Mouse (Mus musculus) MEL (cell line): ENCODE measurements around the gene Cdca7l.

ENCODE experiments used
- CHD1 ChIP-seq: IDR thresholded peaks from 2 replicates; pipeline ENCODE4 v1.6.1; 2012; ENCODE audit warnings: low read depth, mild to moderate bottlenecking, inconsistent platforms, low read length, improper control_type of control experiment
- CTCF ChIP-seq, 3 experiments: IDR thresholded peaks in 2 of 3; conservative IDR thresholded peaks in 1 of 3; 2 replicates each; pipeline ENCODE4 v1.5.1; 2011 to 2012; ENCODE audit warnings: low read length in 3 of 3, low read depth in 2 of 3, mild to moderate bottlenecking in 2 of 3, improper control_type of control experiment in 1 of 3, inconsistent platforms in 1 of 3, mixed read lengths in 1 of 3, moderate library complexity in 1 of 3; ENCODE audit not compliant: control insufficient read depth in 1 of 3, insufficient read depth in 1 of 3, poor library complexity in 1 of 3, severe bottlenecking in 1 of 3
- ELF1 ChIP-seq: IDR thresholded peaks from 2 replicates; pipeline ENCODE4 v1.6.1; 2014; ENCODE audit warnings: low read depth, mild to moderate bottlenecking, inconsistent platforms, low read length, improper control_type of control experiment, moderate library complexity
- EP300 ChIP-seq, 2 experiments: IDR thresholded peaks; 2 replicates each; pipeline ENCODE4 v1.6.1; 2011; ENCODE audit warnings: improper control_type of control experiment in 2 of 2, low read length in 2 of 2, low read depth in 1 of 2, mild to moderate bottlenecking in 1 of 2
- GATA1 ChIP-seq: IDR thresholded peaks from 2 replicates; pipeline ENCODE4 v1.6.1; 2011; ENCODE audit warnings: low read depth, low read length, improper control_type of control experiment
- MAX ChIP-seq: IDR thresholded peaks from 2 replicates; pipeline ENCODE4 v1.6.1; 2011; ENCODE audit warnings: low read length, improper control_type of control experiment
- MEF2A ChIP-seq: IDR thresholded peaks from 2 replicates; pipeline ENCODE4 v1.6.1; 2014; ENCODE audit warnings: low read depth, mild to moderate bottlenecking, inconsistent platforms, low read length, improper control_type of control experiment; ENCODE audit not compliant: poor library complexity, insufficient replicate concordance, severe bottlenecking; ENCODE audit errors: extremely low read depth
- POLR2A ChIP-seq, 2 experiments: IDR thresholded peaks; 2 replicates each; pipeline ENCODE4 v1.6.1; 2011 to 2012; ENCODE audit warnings: low read length in 2 of 2, mild to moderate bottlenecking in 2 of 2, control low read depth in 1 of 2, improper control_type of control experiment in 1 of 2, low read depth in 1 of 2, moderate library complexity in 1 of 2; ENCODE audit not compliant: control insufficient read depth in 1 of 2, insufficient read depth in 1 of 2, poor library complexity in 1 of 2
- POLR2AphosphoS2 ChIP-seq: IDR thresholded peaks from 2 replicates; pipeline ENCODE4 v1.6.1; 2011; ENCODE audit warnings: low read length, improper control_type of control experiment
- POLR2AphosphoS5 ChIP-seq: IDR thresholded peaks from 2 replicates; pipeline ENCODE4 v1.6.1; 2012; ENCODE audit warnings: low read depth, borderline replicate concordance, mild to moderate bottlenecking, inconsistent platforms, low read length, moderate library complexity, mixed read lengths
- RAD21 ChIP-seq: IDR thresholded peaks from 2 replicates; pipeline ENCODE4 v1.6.1; 2011; ENCODE audit warnings: mild to moderate bottlenecking, low read depth, low read length, improper control_type of control experiment
- TBP ChIP-seq: IDR thresholded peaks from 2 replicates; pipeline ENCODE4 v1.8.0; 2011; ENCODE audit warnings: low read depth, low read length, improper control_type of control experiment

- no peak for TF ChIP-seq GATA1
- TF ChIP-seq EP300 (IDR thresholded peaks at IDR 0.05; ENCODE audit: low read depth in 1 of 2, low read length in 2 of 2), result no peak
- TF ChIP-seq MEF2A, result no peak
- TF ChIP-seq RAD21, result no peak
- no peak for TF ChIP-seq CTCF (IDR thresholded peaks at IDR 0.05 in 2 of 3, conservative IDR thresholded peaks at IDR 0.05 in 1 of 3; ENCODE audit: control insufficient read depth in 1 of 3, insufficient read depth in 1 of 3, low read depth in 2 of 3, low read length in 3 of 3, poor library complexity in 1 of 3, severe bottlenecking in 1 of 3)
- TF ChIP-seq POLR2A (IDR thresholded peaks at IDR 0.05; ENCODE audit: control insufficient read depth in 1 of 2, insufficient read depth in 1 of 2, low read depth in 1 of 2, low read length in 2 of 2, poor library complexity in 1 of 2), result no peak
- TF ChIP-seq ELF1, result no peak
- no peak for TF ChIP-seq TBP
- TF ChIP-seq CHD1, result no peak
- no peak for TF ChIP-seq POLR2AphosphoS2
- no peak for TF ChIP-seq MAX
- TF ChIP-seq POLR2AphosphoS5, result no peak
Measured at GRCm38 (mm10) chr12:117861249-117861648, 57.2 kb downstream of the Cdca7l start.
